Mouse (Mus musculus) urinary bladder, postnatal 4 days (tissue): ENCODE measurements around the gene Cacna1c.
A peak's percentile ranks its signal among the peaks of the same experiment; 100 is the strongest.

ENCODE experiments used
- DNase-seq, 2 experiments: peaks; one replicate each; pipeline ENCODE4 v3.0.0; 2021 to 2022; ENCODE audit warnings: low spot score in 2 of 2

Gene Cacna1c

GRCm38 (mm10) chr6:118677306-118677705 is 518.9 kb downstream of the Cacna1c start:
- DNase-seq = no peak

- no peak for DNase-seq
Observed at GRCm38 (mm10) chr6:118674781-118675180, 521.4 kb downstream of the Cacna1c start.

- DNase-seq = no peak
Observed at GRCm38 (mm10) chr6:118673974-118674695, 522.1 kb downstream of the Cacna1c start.

GRCm38 (mm10) chr6:118653331-118653730 is 542.9 kb downstream of the Cacna1c start:
- no peak for DNase-seq

GRCm38 (mm10) chr6:118649121-118649783 is 547.0 kb downstream of the Cacna1c start:
- DNase-seq = no peak

DNA sequence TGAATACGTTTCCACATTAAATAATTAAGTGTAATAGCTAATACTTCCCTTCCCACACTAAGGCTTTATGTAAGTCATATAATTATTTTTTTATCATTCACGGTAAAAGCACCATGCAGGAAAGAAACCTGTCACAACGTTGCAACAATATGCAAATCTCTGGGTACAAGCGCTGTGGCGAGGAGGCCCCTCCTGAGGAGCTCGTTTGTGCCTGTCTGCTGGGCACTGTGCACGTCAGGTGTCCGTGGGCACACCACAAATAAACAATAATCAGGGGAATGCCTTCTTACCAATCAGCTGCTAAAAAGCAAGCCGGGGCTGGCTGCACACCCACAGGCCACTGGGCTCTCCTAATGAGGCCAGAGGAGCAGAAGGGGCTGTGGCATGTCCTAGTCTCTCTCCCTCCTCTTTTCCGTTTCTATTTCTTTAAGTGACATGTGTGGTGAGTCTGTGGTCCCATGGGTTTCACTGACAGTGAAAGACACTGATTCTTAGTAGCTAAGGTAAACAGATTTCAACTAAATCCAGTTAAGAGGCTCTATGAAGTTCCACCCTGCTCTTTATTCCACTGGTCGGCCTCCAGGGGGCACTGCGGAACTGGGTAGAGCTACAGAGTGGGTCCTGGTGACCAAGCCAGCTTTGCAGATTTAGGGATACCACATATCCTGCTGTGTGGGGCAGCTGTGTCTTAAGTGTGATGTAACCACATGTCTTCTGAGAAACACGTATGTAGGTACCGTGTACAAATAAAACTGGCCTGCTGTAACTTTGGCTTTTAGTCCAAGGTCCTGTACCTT is 549.8 kb downstream of the Cacna1c start:
- DNase-seq = peak; percentile 61 to 83

DNA sequence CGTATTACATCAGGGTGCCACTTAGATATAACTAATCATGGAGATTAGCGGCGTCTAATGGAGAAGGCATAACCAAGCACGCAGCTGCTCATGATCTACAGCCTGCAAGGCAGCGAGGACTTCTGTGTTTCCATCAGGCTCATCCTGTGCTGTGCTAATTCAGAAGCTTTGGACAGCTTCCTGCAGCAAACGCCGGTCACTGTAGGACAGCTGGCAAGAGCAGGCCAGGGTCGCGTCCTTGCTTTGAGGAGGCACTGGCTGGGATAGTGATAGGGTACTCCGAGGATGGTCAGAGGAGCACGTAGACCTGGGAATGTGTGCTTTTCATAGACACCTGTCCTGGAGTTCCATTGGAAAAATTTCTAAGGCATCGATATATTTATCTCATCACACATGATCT is 551.4 kb downstream of the Cacna1c start:
- no peak for DNase-seq

- no peak for DNase-seq
Observed at GRCm38 (mm10) chr6:118643541-118643940, 552.7 kb downstream of the Cacna1c start.

DNA sequence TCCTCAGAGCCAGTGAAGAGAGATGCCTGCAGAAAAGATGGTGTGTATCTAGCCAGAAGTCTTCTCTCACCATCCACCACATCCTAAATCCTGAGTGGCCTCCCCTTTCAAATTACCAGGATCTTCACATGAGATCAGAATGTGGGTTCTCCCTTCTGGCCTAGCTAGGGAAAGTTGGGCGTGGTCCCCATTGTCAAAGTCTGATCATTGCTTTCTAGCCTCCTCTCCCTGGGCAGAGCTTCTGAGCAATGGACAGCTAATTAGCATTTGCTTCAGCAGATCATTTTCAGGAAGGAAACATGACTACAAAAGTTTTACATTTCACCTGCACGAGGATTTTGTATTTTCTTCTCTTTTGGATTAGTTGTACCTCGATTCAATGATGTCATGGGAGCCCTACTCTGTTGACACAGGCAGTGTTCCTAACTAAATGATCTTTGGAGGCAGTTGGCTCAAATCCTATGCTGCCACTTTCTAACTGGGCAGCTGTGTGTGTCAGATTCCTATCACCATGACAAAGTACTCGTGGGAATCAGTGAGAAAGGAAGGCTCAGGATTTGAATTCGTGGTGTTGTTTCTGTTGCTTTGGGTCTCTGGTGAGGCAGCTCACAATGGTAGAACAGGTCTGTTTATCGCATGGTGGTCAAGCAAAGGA is 554.4 kb downstream of the Cacna1c start:
- DNase-seq = no peak

DNA sequence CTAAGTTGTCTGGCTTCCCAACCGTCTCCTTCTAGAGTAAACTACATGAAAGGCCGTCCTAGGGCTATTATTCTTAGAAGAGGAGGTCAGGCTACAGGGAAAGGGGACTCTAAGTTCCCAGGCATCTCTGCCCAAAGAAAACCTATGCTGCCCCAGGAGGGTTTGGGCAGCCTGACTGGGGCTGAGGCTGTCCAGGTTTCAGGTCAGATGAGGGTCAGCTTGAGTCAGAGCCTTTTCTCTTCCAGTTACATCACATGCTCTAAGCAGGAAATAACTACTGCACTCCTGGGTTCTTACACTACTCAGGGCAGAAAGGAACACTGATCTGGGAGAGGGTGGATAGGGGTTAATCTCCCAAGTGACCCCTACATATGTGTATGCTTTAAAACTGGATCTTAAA is 556.4 kb downstream of the Cacna1c start:
- DNase-seq = no peak

DNA sequence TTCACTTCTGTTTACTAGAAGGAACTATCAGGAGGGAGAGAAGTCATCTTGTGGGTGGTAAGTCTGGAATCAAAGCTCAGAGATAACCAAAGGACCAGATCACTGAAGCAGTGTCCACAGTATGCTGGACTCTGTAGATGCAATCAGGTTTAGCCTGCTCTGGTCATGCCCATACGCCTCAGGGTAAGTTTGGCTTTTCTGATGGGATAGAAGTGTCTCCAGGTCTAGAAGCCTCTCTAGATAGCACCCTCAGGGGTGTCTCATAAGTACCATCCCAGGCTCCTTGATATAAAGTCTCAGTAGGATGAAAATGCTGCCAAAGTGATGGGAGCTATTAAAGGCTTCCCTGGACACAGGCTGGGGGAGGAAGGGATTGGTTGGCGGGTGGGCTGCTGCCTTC is 557.3 kb downstream of the Cacna1c start:
- DNase-seq = no peak

DNA sequence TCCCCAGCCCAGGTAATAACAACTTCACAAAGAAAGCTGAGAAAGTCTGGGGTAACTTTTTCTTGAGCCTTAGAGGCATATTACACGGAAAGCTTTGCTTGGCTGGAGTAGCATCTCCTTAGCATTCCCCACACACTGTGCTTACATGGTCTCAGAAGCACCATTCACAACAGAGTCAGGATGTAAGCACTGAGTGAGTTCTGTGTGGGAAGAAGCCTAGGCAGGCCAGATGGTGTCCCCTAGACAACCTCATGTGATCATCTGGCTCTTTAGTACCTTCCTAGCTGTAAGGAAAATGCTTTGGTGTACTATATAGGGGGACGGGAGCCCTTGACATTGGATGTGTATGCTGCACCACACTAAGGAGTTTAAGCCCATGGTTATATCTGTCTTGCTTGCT is 563.7 kb downstream of the Cacna1c start:
- DNase-seq = no peak

GRCm38 (mm10) chr6:118630006-118630405 is 566.2 kb downstream of the Cacna1c start:
- no peak for DNase-seq

DNA sequence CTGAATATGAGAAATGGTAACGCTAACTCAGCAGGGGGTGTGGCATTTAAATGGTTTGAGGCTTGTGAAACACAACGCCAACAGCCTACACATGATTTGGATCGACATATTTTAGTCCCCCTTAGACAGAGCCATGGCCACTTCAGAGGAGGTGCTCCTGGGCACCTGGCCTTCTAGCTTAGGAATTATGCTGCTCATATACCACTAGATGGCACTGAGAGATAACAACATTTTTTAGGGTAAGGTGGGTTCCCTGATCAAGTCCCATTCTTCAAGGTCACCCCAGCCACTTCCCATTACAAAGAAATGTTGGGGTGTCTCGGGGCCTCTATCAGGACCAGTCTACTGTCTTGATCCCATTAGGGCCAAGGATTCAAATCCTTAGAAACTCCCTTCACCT is 570.0 kb downstream of the Cacna1c start:
- no peak for DNase-seq

GRCm38 (mm10) chr6:118623609-118624008 is 572.6 kb downstream of the Cacna1c start:
- no peak for DNase-seq

GRCm38 (mm10) chr6:118621866-118622265 is 574.4 kb downstream of the Cacna1c start:
- no peak for DNase-seq

DNA sequence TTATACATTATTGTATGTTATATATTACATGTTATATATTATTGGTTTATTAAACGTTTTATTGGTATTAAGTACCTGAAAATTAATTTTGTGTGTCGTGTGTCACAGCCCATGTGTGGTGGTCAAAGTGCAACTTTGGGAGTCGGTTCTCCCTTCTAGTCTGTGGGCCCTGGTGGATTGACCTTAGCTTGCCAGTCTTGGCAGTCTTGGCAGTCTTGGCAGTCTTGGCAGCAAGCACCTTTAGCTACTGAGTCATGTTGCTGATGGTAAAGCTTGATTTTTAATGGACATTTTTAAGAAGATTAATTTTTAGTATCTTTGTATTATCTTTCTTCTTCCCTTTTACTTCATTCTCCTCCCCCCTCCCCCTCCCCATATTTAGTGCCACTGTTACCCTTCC is 574.8 kb downstream of the Cacna1c start:
- no peak for DNase-seq

DNA sequence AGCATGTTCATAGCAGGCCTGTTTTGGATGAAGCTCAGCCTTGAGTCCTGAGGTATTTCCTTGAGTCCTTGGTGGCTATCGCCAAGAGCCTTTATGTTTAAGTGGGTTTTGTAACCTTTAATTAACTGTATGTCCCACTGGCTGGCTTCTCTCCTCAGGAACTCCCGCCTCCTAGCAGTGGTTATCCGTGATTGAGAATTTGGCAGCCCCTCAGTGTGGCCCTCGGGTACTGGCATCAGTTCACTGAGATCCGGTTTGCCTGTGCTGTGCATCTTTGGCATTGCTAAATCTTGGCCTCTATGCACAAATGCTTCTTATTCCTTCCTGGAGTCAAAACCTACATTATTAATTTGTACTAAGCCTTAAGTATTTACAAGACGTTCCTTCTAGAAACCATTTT is 587.3 kb downstream of the Cacna1c start:
- no peak for DNase-seq

- DNase-seq = peak in 1 of 2 experiments; percentile 12
Observed at GRCm38 (mm10) chr6:118605974-118606373, 590.2 kb downstream of the Cacna1c start.

DNA sequence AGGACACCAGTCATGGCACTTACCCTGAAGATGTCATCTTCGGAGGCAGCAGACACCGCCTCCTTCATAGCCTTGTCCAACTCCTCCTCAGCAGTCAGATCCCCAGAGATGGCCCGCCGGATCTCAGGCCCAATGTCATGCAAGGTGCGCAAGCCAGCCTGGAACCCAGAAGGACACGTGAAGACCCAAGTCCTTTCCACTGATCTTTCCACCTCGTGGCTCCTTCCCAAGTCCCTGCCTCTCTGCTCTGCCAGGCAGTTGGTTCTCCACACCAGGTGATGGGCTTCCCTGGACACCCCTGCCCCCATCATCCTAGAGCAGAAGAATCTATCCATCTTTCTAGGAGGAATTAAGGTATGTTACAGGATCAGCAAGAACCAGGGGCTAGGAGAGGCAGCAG is 592.4 kb downstream of the Cacna1c start:
- no peak for DNase-seq

DNA sequence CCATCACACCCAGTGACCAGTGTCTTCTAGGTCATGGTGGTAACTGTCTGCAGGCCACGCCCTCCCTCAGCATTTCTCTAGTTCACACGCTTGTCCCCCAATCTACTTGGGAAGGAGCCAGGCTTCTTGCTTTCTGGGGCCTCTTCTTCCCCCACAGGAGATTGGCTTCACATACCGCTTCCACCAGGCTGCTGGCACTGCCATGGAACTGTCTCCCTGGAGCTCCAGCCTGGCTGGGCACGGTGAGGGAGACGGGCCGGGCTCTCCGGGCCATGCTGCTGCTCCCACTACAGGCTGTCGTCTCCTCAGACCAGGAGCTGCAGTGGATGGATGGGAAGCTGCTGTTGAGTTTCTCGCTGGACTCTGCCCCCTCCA is 600.5 kb downstream of the Cacna1c start:
- no peak for DNase-seq
